Mouse (Mus musculus) stomach, postnatal 0 days (tissue): ENCODE data around the gene Rtn4.

Source experiments
- CTCF ChIP-seq: IDR thresholded peaks from 2 replicates; pipeline ENCODE4 v1.5.1; 2016; ENCODE audit warnings: antibody characterized with exemption, low read depth, mild to moderate bottlenecking, moderate library complexity
- EP300 ChIP-seq: optimal IDR thresholded peaks from 2 replicates; pipeline ENCODE3; 2016; ENCODE audit warnings: antibody characterized with exemption

GRCm38 (mm10) chr11:29739752-29740151 lies 47.0 kb downstream of the Rtn4 start:
- TF ChIP-seq CTCF = no peak
- no peak for TF ChIP-seq EP300
